Mouse (Mus musculus) midbrain, embryonic 11.5 days (tissue): ENCODE data around the gene 4930451I11Rik. TPM values are rescaled to one million over a fixed set of nuclear protein-coding genes. Genes with fewer than 3 reads are reported as not detected.

Experiments used
- ATAC-seq: fragments of 200-750 bp; cut with Nextera tagmentation; 2 replicates; pipeline ENCODE4 v1.8.0; 2017; ENCODE audit warnings: moderate TSS enrichment, moderate library complexity; ENCODE audit not compliant: low FRiP score
- DNase-seq: peaks from one replicate; pipeline ENCODE4 v3.0.0; 2015; ENCODE audit warnings: low spot score; ENCODE audit errors: missing footprints
- H3K27ac ChIP-seq: fragments of 300-500 bp; sonication (generic); 2 replicates; pipeline ENCODE4 v1.5.1; 2014; ENCODE audit warnings: low read depth, low read length
- H3K27me3 ChIP-seq: fragments of 300-500 bp; sonication (generic); 2 replicates; pipeline ENCODE4 v1.6.1; 2014; ENCODE audit warnings: mild to moderate bottlenecking, low read length, moderate library complexity, mixed read lengths; ENCODE audit not compliant: control insufficient read depth, insufficient read depth
- H3K36me3 ChIP-seq: fragments of 300-500 bp; sonication (generic); 2 replicates; pipeline ENCODE4 v1.6.1; 2014; ENCODE audit warnings: mild to moderate bottlenecking, low read length, moderate library complexity, mixed read lengths; ENCODE audit not compliant: control insufficient read depth, insufficient read depth
- H3K4me1 ChIP-seq: fragments of 300-500 bp; sonication (generic); 2 replicates; pipeline ENCODE4 v1.6.1; 2014; ENCODE audit warnings: low read length; ENCODE audit not compliant: control insufficient read depth, insufficient read depth
- H3K4me2 ChIP-seq: fragments of 300-500 bp; sonication (generic); 2 replicates; pipeline ENCODE4 v1.6.1; 2014; ENCODE audit warnings: mild to moderate bottlenecking, moderate library complexity
- H3K4me3 ChIP-seq: fragments of 300-500 bp; sonication (generic); 2 replicates; pipeline ENCODE4 v1.5.1; 2014; ENCODE audit warnings: low read depth, low read length
- H3K9ac ChIP-seq: fragments of 300-500 bp; sonication (generic); 2 replicates; pipeline ENCODE4 v1.6.1; 2014; ENCODE audit warnings: low read length
- H3K9me3 ChIP-seq: fragments of 300-500 bp; sonication (generic); 2 replicates; pipeline ENCODE4 v1.6.1; 2016; ENCODE audit warnings: low read length; ENCODE audit not compliant: control insufficient read depth
- WGBS: fragments of 180-500 bp; shearing (Covaris S2); extraction: QIAGEN DNeasy Blood & Tissue Kit; methylation state at CpG from one replicate; pipeline ENCODE4 v1.1.7; 2014; 5-methylcytosine and 5-hydroxymethylcytosine counted together
- polyA plus RNA-seq: library from polyadenylated mRNA; unstranded; fragments of >200 nt; fragmentation: Nextera tagmentation; extraction: Ambion mirVana; gene quantifications from 2 replicates; pipeline ENCODE4 v1.2.1, GENCODE M21; 2014

4930451I11Rik gene
- polyA plus RNA-seq, 1 experiment from 2014 or later: not detected

DNA sequence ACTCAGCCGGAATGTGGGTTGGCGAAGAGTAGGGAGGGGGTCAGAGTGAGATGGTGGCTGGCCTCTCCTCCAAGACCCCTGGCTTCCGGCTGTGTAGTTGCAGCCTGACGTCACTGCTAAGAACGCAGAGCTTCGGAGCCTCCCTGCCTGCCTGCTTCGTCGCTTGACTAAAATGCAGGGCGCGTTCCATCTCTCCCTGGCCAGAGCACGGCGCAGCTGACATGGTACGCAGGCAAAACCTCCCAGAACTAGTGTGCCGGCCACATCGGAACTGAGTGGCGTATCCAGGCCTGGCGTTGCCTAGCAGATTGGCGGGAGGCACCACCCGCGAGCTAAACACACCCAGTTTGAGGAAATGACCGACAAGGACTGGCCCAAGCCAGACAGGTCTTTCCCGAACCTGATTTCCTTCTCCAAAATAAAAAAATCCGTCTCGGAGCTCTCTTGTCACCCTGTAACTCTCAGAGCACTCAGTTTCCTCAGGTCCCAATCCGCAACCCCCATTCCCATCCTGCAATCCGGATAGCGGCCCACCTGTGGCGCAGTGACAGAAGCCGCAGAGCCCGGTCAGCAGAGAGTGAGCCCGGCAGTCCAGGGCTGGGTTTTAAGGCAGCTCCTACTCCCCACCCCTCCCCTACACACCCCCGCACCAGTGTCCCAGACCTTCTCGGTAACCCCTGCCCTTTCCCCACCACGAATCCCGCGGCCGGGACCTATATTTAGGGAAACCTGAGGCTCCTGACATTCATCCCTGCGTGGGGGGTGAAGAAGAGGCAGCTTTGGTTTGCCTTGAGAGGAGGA, 31.8 kb downstream of the 4930451I11Rik start:
- under 1% methylated on average over 37 of the region's 38 CpGs for WGBS
- no peaks in the 10 kb centered on the region for H3K27me3 ChIP-seq
- DNase-seq: peak; percentile 97
- H3K9ac ChIP-seq: peak overlapping the region; percentile 70
- no peaks in the 10 kb centered on the region for H3K9me3 ChIP-seq
- H3K36me3 ChIP-seq: peaks cover 8% of the 10 kb centered on the region
- H3K4me3 ChIP-seq: peak overlapping the region; percentile 67
- peaks cover 23% of the 10 kb centered on the region for H3K4me1 ChIP-seq
- H3K4me2 ChIP-seq: peak overlapping the region; percentile 85
- ATAC-seq: peak; percentile 92
- H3K27ac ChIP-seq: peak overlapping the region; percentile 92

DNA sequence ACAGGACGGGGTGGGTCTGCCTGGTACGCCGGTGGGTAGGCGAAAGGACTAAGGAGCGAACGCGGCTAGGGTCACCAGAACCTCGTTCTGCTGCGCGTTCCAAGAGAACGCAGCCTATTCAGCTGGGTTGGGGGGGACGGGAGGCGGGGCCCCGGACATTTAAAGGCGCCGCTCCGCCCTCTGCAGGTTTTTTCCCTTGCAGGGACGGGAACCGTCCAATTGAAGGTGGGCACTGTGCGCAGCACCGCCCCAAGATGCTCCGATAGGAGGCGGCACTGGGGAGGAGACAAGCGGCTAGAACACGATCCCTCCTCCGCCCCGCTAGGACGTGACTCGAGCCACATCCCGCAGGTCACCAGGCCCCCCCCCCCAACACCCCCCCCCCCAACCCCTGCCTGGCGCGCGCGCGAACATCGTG, 32.4 kb downstream of the 4930451I11Rik start:
- Histone ChIP-seq H3K4me2 (peak overlapping the region; percentile 85), H3K36me3 (peaks cover 8% of the 10 kb centered on the region), H3K4me1 (peaks cover 23% of the 10 kb centered on the region), H3K9ac (peak overlapping the region; percentile 75), H3K9me3 (no peaks in the 10 kb centered on the region), H3K4me3 (peak overlapping the region; percentile 67), H3K27ac (peak overlapping the region; percentile 76), H3K27me3 (no peaks in the 10 kb centered on the region)
- DNase-seq: peak; percentile 98
- 0% methylated on average over 29 of the region's 36 CpGs for WGBS
- peak; percentile 96 for ATAC-seq

DNA sequence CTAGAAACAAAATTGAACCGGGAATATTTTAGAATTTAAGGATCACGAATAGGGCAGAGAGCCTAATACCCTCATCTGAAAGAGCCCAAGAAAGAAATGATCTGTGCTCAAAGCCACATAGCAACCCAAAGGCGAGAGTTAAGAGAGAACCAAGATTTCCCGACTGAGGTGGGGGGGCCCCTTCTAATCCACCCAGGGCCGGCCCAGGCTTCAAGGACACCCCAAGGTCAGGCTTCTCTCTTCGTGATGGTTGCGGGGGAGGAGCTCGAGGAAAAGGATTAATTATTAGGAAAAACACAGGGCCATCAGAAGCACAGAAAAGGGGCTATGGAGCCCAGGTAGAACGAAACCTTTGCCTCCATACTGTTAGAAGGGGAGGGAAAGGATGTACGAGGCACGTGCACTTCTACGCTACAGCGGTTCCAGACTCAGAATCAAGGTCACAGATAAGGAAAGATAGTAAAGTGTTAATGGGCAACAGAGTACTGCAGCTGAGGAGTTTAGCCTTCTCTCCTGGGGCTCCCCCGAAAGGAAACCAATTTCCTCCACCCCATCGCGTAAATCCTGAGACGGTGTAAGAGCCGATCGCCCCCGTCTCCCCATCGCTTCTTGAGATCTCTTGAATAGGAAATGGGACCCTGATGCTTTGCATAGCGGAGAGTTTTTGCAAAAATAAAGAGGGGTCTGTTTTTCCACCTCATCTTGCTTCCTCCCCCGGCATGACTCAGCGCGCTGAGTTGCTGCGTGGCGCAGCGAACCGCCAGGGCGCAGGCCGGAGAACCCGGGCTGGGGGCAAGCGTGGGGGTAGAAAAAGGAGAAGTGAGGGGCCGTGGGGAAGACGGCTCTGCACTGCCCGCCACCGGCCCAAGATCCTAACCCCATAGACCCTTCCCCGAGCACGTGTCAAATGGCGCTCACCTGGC, 33.1 kb downstream of the 4930451I11Rik start:
- Histone ChIP-seq H3K4me1 (peaks cover 23% of the 10 kb centered on the region), H3K36me3 (peaks cover 8% of the 10 kb centered on the region), H3K4me3 (peak overlapping the region; percentile 67), H3K9ac (peak overlapping the region; percentile 75), H3K27ac (peak overlapping the region; percentile 76), H3K4me2 (peak overlapping the region; percentile 85), H3K9me3 (no peaks in the 10 kb centered on the region), H3K27me3 (no peaks in the 10 kb centered on the region)
- ATAC-seq: no peak
- WGBS: 1% methylated on average over 40 of the region's 40 CpGs
- peak; percentile 88 for DNase-seq

DNA sequence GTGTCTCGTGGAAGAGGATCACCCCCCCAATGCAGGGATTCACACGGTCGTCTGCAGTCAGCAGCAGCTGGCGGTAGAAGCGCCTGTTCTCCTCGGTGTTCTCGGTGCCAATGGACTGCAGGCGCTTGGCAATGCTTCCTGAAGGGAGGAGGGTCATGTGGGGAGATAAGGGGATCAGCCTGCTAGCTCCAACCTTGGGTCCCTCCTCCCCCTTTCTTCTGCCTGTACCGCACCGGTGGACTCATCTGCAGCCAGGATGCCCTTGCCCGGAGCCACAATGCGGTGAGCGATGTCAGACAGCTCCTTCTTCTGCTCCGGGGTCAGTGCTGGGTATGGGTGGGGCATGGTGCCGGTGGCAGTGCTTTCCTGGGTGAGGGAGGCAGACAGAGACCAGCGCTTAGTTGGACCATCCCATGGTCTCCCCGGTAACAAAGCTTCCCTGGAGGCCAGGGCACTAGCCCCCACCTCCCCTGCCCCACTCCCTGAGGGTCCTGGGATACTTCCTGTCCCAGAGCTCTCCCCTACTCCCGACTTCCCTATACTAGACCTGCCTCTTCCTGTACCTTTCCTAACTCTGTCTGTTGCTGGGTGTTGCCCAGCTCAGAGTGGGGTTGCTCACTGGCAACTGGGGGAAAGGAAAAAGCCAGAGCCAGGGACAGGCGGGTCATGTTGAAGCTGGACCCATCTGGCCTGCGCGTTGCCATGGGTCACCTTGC, 33.9 kb downstream of the 4930451I11Rik start, which contains the start of gene Fam57b:
TSS of gene Fam57b (plus strand) at position 258 of the 716 bp plus-strand sequence.
- Histone ChIP-seq H3K4me2 (peak within 1 kb of the TSS; percentile 85), H3K36me3 (peaks cover 8% of the 10 kb centered on the region), H3K9me3 (no peaks in the 10 kb centered on the region), H3K27me3 (no peaks in the 10 kb centered on the region), H3K27ac (peak within 1 kb of the TSS; percentile 76), H3K4me1 (peaks cover 27% of the 10 kb centered on the region), H3K4me3 (peak within 1 kb of the TSS; percentile 67), H3K9ac (peak within 1 kb of the TSS; percentile 75)
- ATAC-seq (no peak), DNase-seq (no peak)
- WGBS: 38% methylated on average over 21 of the region's 21 CpGs

DNA sequence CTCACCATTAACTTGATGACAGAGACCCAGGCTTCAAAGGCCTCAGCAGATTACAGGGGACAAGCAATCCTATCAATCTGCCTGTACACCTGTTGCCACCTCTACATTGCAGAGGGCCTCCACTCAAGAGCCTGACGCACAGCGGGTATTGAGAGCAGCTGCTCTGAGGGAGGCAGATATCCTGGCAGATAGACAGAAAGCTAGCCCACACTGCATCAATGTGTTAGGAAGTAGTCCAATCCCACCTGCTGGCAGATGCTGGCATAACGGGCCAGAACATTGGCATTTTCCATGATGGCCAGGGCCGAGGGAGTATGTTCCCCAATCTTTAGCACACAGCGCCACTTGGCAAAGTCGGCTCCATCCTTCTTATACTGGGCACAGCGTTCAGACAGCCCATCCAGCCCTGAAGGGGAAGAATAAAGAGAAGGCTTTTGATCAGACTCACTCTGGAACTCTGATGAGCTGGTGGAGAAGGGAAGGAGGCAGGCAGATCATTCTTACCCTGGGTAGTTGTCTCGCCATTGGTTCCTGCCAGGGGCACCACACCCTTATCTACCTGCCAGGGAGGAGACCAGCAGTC, 35.0 kb downstream of the 4930451I11Rik start:
- WGBS: 78% methylated on average over 8 of the region's 8 CpGs
- Histone ChIP-seq H3K27ac (no peak overlapping the region), H3K36me3 (peaks cover 8% of the 10 kb centered on the region), H3K9ac (no peak overlapping the region), H3K4me2 (no peak overlapping the region), H3K4me1 (peaks cover 28% of the 10 kb centered on the region), H3K9me3 (no peaks in the 10 kb centered on the region), H3K4me3 (no peak overlapping the region), H3K27me3 (no peaks in the 10 kb centered on the region)
- no peak for DNase-seq
- no peak for ATAC-seq

DNA sequence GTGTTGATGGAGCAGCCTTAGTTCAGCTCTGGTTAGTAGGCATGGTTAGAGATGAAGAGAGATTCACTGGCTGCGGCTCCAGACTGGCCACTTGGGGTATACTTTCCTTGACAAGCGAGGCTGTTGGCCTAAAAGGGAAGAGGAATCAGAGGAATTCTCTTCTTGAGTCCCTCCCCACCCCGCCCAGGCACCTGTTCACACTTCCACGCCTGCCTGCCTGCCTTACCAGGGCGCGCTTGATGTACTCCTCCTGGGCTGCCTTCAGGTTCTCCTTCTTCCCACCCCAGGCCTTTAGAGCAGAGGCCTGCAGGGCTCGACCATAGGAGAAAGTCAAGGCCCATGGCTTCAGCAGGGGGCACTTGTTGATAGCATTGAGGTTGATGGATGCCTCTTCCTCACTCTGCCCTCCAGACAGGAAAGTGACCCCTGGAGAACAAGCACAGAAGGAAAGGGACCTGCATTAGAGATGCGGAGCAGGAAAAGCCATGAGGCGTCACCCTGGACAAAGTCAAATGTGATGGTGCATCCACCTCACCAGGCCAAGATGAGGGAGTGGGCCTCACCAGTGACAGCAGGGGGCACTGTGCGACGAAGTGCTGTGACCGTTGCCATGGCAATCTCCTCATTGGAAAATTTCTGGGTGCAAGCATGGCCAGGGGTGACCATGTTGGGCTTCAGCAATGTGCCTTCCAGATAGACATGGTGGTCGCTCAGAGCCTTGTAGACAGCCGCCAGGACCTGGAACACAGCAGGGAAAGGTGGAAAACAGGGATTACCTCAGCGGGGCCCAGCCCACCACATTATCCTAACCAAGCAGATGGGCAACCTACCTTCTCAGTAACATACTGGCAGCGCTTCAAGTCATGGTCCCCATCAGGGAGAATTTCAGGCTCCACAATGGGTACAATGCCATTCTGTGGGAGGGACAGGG, 35.8 kb downstream of the 4930451I11Rik start:
- 79% methylated on average over 16 of the region's 16 CpGs for WGBS
- Histone ChIP-seq H3K4me2 (no peak overlapping the region), H3K9me3 (no peaks in the 10 kb centered on the region), H3K36me3 (peaks cover 8% of the 10 kb centered on the region), H3K27me3 (no peaks in the 10 kb centered on the region), H3K4me3 (no peak overlapping the region), H3K4me1 (peaks cover 35% of the 10 kb centered on the region), H3K27ac (no peak overlapping the region), H3K9ac (no peak overlapping the region)
- DNase-seq: no peak
- ATAC-seq: no peak

DNA sequence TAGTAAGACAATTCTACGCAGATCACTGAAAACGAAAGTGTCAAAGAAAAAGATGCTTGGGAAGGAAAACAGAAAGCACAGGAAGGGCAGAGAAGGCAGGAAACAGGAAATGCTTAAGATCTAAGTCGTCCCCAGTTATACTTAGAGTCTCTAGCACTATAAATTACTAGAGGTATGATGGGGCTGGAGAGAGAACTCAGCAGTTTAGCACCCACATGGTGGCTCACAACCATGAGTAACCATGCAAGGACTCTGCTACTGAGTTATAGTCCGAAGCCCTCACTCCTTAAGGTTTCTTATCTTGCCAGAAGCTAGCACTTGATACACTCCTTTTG, 37.2 kb downstream of the 4930451I11Rik start:
- ATAC-seq (no peak), DNase-seq (no peak)
- H3K27me3 ChIP-seq: no peaks in the 10 kb centered on the region
- no peak overlapping the region for H3K27ac ChIP-seq
- H3K4me1 ChIP-seq: peaks cover 28% of the 10 kb centered on the region
- no peak overlapping the region for H3K4me2 ChIP-seq
- WGBS: 79% methylated on average over 4 of the region's 4 CpGs
- no peak overlapping the region for H3K9ac ChIP-seq
- peaks cover 8% of the 10 kb centered on the region for H3K36me3 ChIP-seq
- no peak overlapping the region for H3K4me3 ChIP-seq
- no peaks in the 10 kb centered on the region for H3K9me3 ChIP-seq
